In genomic region chr11:101450394-101450793, GRCm38 (mm10) we compare ENCODE assay signal across 14 mouse cellular contexts. TPM values are rescaled to one million over a fixed set of nuclear protein-coding genes. Genes with fewer than 3 reads are reported as not detected.
DNase-seq lines count a peak whose midpoint lies in the region; ATAC-seq and TF ChIP-seq lines count a peak whose summit lies in the region.
"Had no signal": no experiment of that assay in that cellular context is flagged by ENCODE, and none has a peak within 500 bp of the region (broad histone marks: within the 10 kb centered on the region; RNA-seq: fewer than 3 reads in every experiment).

No protein-coding gene starts in this region.

- peaks cover 11% of the 10 kb centered on the region for H3K79me3 ChIP-seq in C2C12 (ENCODE audit: low read depth)

- 0 out of 2 replicates have a peak, but pooled peaks have one; percentile 18 for ATAC-seq in megakaryocyte-erythroid progenitor cell, adult 5-6 weeks (replicated peaks; ENCODE audit: low FRiP score, low TSS enrichment, poor library complexity, severe bottlenecking)
- ATAC-seq: activated CD4-positive, CD25-positive, alpha-beta regulatory T cell, adult 4 months had no signal

- DNase-seq in kidney, postnatal 10 days, result peak; percentile 35
- DNase-seq in kidney, postnatal 14 days, result no peak
- peak; percentile 34 for DNase-seq in T-cell, adult 2 months (ENCODE audit: low spot score)
- DNase-seq in embryo, embryonic 10.5 days (ENCODE audit: low spot score), result no peak
- no peak for DNase-seq in layer of hippocampus, postnatal 36 days
- no peak for DNase-seq in left cerebral cortex, adult 8-10 months (ENCODE audit: low spot score in 2 of 2)
- DNase-seq: cerebellum, adult 2 months; kidney, postnatal 4 days had no signal

- H3K36me3 ChIP-seq in C2C12 (ENCODE audit: control insufficient read depth, insufficient read depth), result peaks cover 11% of the 10 kb centered on the region

- H3K27me3 ChIP-seq in C2C12 (ENCODE audit: control insufficient read depth, insufficient read depth, insufficient read length), result no peaks in the 10 kb centered on the region
- H3K27me3 ChIP-seq: embryonic facial prominence, embryonic 13.5 days; liver, embryonic 15.5 days had no signal

- peak; percentile 15 for TF ChIP-seq CTCF in C2C12 (IDR thresholded peaks at IDR 0.05; ENCODE audit: control insufficient read depth, insufficient read depth, insufficient read length)

- H3K79me2 ChIP-seq in C2C12 (ENCODE audit: control insufficient read depth, insufficient read depth), result peaks cover 52% of the 10 kb centered on the region

- no peak overlapping the region for H3ac ChIP-seq in C2C12 (ENCODE audit: control insufficient read depth, insufficient read length, low read depth)

- H3K4me3 ChIP-seq in C2C12 (ENCODE audit: insufficient read depth, poor library complexity, severe bottlenecking), result no peak overlapping the region
- H3K4me3 ChIP-seq: embryonic facial prominence, embryonic 13.5 days; liver, embryonic 15.5 days had no signal

TF ChIP-seq in C2C12, 6 proteins besides CTCF, POLR2A, EP300 and RAD21:
- TF ChIP-seq MYOG (IDR thresholded peaks at IDR 0.05; ENCODE audit: control insufficient read depth, extremely low read depth, insufficient read length), result no peak
- TF ChIP-seq MAX (IDR thresholded peaks at IDR 0.05), result no peak
- no peak for TF ChIP-seq CEBPB (IDR thresholded peaks at IDR 0.05; ENCODE audit: low read depth)
- TF ChIP-seq MYOD1 (IDR thresholded peaks at IDR 0.05; ENCODE audit: control insufficient read depth, insufficient read length, low read depth), result no peak
- no peak for TF ChIP-seq FOSL1 (IDR thresholded peaks at IDR 0.05; ENCODE audit: insufficient read depth, low read length, poor library complexity, severe bottlenecking)
- TF ChIP-seq USF1 (IDR thresholded peaks at IDR 0.05; ENCODE audit: low read depth), result no peak

RNA-seq across cellular contexts. Expression of gene Ifi35, which starts 2.2 kb away (rescaled TPM):
- polyA plus RNA-seq in C2C12 (2012; fragmentation: generic; extraction: Trizol), result 23.4 TPM
- 35.5 and 44.1 TPM in 2 replicates for total RNA-seq in megakaryocyte-erythroid progenitor cell, adult 5-6 weeks (2014; fragmentation: Nextera tagmentation)
- 31.7 and 33.5 TPM in 2 replicates for total RNA-seq in megakaryocyte-erythroid progenitor cell, adult 5-6 weeks (2017)
- 1 to 10 TPM; 2.5 to 3.1 TPM for total RNA-seq in layer of hippocampus, postnatal 36 days (2021)
- 1 to 10 TPM; 2.8 to 4.8 (median 3.3) TPM for total RNA-seq in left cerebral cortex, adult 8-10 months (2022)

RNA-seq across cellular contexts. Expression of gene Rpl27, which starts 8.3 kb away (rescaled TPM):
- polyA plus RNA-seq in C2C12 (2012; fragmentation: generic; extraction: Trizol), result 2,812 TPM
- 1,243 and 1,644 TPM in 2 replicates for total RNA-seq in megakaryocyte-erythroid progenitor cell, adult 5-6 weeks (2014; fragmentation: Nextera tagmentation)
- 3,990 and 4,375 TPM in 2 replicates for total RNA-seq in megakaryocyte-erythroid progenitor cell, adult 5-6 weeks (2017)
- 10 to 100 TPM; 28.5 to 39.7 TPM for total RNA-seq in layer of hippocampus, postnatal 36 days (2021)
- 10 to 100 TPM; 20.6 to 44.6 (median 32.7) TPM for total RNA-seq in left cerebral cortex, adult 8-10 months (2022)

RNA-seq across cellular contexts. Expression of gene Rnd2, which starts 14.4 kb away (rescaled TPM):
- polyA plus RNA-seq in C2C12 (2012; fragmentation: generic; extraction: Trizol), result 19.2 TPM
- total RNA-seq in megakaryocyte-erythroid progenitor cell, adult 5-6 weeks (2014; fragmentation: Nextera tagmentation), result 1.6 and 7.2 TPM in 2 replicates
- total RNA-seq in megakaryocyte-erythroid progenitor cell, adult 5-6 weeks (2017), result 3.5 and 3.8 TPM in 2 replicates
- total RNA-seq in layer of hippocampus, postnatal 36 days (2021), result 100 to 1,000 TPM; 123 TPM
- total RNA-seq in left cerebral cortex, adult 8-10 months (2022), result 100 to 1,000 TPM; 156 to 190 (median 176) TPM

RNA-seq across cellular contexts. Expression of gene Vat1, which starts 15.6 kb away (rescaled TPM):
- polyA plus RNA-seq in C2C12 (2012; fragmentation: generic; extraction: Trizol), result 306 TPM
- total RNA-seq in megakaryocyte-erythroid progenitor cell, adult 5-6 weeks (2014; fragmentation: Nextera tagmentation), result 6.5 and 7.4 TPM in 2 replicates
- 3.3 and 5.4 TPM in 2 replicates for total RNA-seq in megakaryocyte-erythroid progenitor cell, adult 5-6 weeks (2017)
- total RNA-seq in layer of hippocampus, postnatal 36 days (2021), result 10 to 100 TPM; 28.0 to 28.2 TPM
- 10 to 100 TPM; 40.7 to 54.4 (median 45.8) TPM for total RNA-seq in left cerebral cortex, adult 8-10 months (2022)

RNA-seq across cellular contexts. Expression of gene Ptges3l, which starts 25.3 kb away (rescaled TPM):
- polyA plus RNA-seq in C2C12 (2012; fragmentation: generic; extraction: Trizol), result 19.2 TPM
- not detected in 2 replicates for total RNA-seq in megakaryocyte-erythroid progenitor cell, adult 5-6 weeks (2014; fragmentation: Nextera tagmentation)
- not detected in 2 replicates for total RNA-seq in megakaryocyte-erythroid progenitor cell, adult 5-6 weeks (2017)
- total RNA-seq in layer of hippocampus, postnatal 36 days (2021), result 1 to 10 TPM; 1.7 to 2.0 TPM
- 1 to 10 TPM; 2.1 to 3.5 (median 3.1) TPM for total RNA-seq in left cerebral cortex, adult 8-10 months (2022)
- total RNA-seq: hematopoietic stem cell, adult 5-6 weeks had no signal

Comparison
In these comparisons a context has a peak if more than half of its experiments do, and no peak if none do; other contexts are left out.
1. DNase-seq: peak in kidney, postnatal 10 days (single experiment) and T-cell, adult 2 months (single experiment); none in kidney, postnatal 14 days (single experiment), embryo, embryonic 10.5 days (single experiment), layer of hippocampus, postnatal 36 days (0 of 2) and left cerebral cortex, adult 8-10 months (0 of 2).
2. RNA of gene Ifi35, which starts 2.2 kb away (total RNA-seq): 31.7 to 44.1 TPM in megakaryocyte-erythroid progenitor cell, adult 5-6 weeks; 2.8 to 4.8 TPM in left cerebral cortex, adult 8-10 months and 2.5 to 3.1 TPM in layer of hippocampus, postnatal 36 days; every median in the first group is over 4 times any median in the second.
3. RNA of gene Rpl27, which starts 8.3 kb away (total RNA-seq): 1,243 to 4,375 TPM in megakaryocyte-erythroid progenitor cell, adult 5-6 weeks; 20.6 to 44.6 TPM in left cerebral cortex, adult 8-10 months and 28.5 to 39.7 TPM in layer of hippocampus, postnatal 36 days; every median in the first group is over 10 times any median in the second.
4. RNA of gene Rnd2, which starts 14.4 kb away (total RNA-seq): 156 to 190 TPM in left cerebral cortex, adult 8-10 months and 123 TPM in layer of hippocampus, postnatal 36 days; 1.6 to 7.2 TPM in megakaryocyte-erythroid progenitor cell, adult 5-6 weeks; every median in the first group is over 10 times any median in the second.